Mouse (Mus musculus): Measurements from ENCODE around the gene Ndufv1.

DNA sequence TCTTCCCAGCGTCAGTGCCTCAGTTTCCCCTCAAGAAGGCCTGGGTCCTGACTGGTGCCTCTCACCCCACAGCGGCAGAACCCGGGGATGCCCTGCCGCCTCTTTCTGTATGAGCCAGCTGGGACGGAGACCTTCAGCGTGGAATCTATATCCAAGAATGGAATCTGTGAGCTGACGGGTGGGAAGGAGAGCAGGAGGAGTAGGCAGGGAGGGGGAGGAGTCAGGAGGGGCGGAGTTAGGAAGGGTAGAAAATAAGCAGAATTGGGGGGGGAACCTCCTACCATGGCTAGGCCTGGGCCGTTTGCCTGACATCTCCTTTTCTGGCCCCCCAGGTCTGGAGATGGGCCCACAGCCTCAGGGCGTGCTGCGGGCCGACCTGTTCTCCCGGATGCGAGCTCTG lies 24.5 kb downstream of the Ndufv1 start:
- TF ChIP-seq EP300 (IDR thresholded peaks at IDR 0.05; ENCODE audit: insufficient read depth, low read depth, low read length), result no peak
- no peak for TF ChIP-seq POLR2A (IDR thresholded peaks at IDR 0.05; ENCODE audit: insufficient read depth, low read length)

Data from ES-Bruce4 (cell line).